Mouse (Mus musculus) liver, adult 2 months (tissue): ENCODE results near the gene Ptk6. TPM values are rescaled to one million over a fixed set of nuclear protein-coding genes. Genes with fewer than 3 reads are reported as not detected.
A peak's percentile ranks its signal among the peaks of the same experiment; 100 is the strongest.

ENCODE experiments used
- DNase-seq: peaks from one replicate; pipeline ENCODE4 v3.0.0-alpha.2; 2011; ENCODE audit warnings: low read depth, low spot score; ENCODE audit errors: extremely low read depth
- H3K27ac ChIP-seq: fragments of 200-500 bp; replicated peaks from 2 replicates; pipeline ENCODE4 v1.5.1; 2012; ENCODE audit warnings: low read depth, mild to moderate bottlenecking, control low read depth, inconsistent platforms, low read length; ENCODE audit not compliant: insufficient read depth
- H3K27me3 ChIP-seq: fragments of 200-500 bp; 2 replicates; pipeline ENCODE4 v1.6.1; 2012; ENCODE audit warnings: mild to moderate bottlenecking, moderate library complexity, low read length, inconsistent platforms; ENCODE audit not compliant: control insufficient read depth, insufficient read depth
- H3K36me3 ChIP-seq: fragments of 200-500 bp; 2 replicates; pipeline ENCODE4 v1.6.1; 2012; ENCODE audit warnings: low read length, inconsistent platforms; ENCODE audit not compliant: control insufficient read depth, insufficient read depth
- H3K4me1 ChIP-seq: fragments of 200-500 bp; 2 replicates; pipeline ENCODE4 v1.6.1; 2011; ENCODE audit warnings: low read length; ENCODE audit not compliant: control insufficient read depth, insufficient read depth
- H3K4me3 ChIP-seq: fragments of 200-500 bp; 2 replicates; pipeline ENCODE4 v1.5.1; 2011; ENCODE audit warnings: low read depth, mild to moderate bottlenecking, control low read depth, low read length, moderate library complexity; ENCODE audit not compliant: insufficient read depth
- H3K79me2 ChIP-seq: fragments of 200-500 bp; 2 replicates; pipeline ENCODE4 v1.6.1; 2012; ENCODE audit warnings: inconsistent platforms, mild to moderate bottlenecking, low read length, moderate library complexity; ENCODE audit not compliant: control insufficient read depth, insufficient read depth
- H3K9ac ChIP-seq: fragments of 200-500 bp; 2 replicates; pipeline ENCODE4 v1.6.1; 2012; ENCODE audit warnings: low read depth, mild to moderate bottlenecking, control low read depth, inconsistent platforms, low read length
- CTCF ChIP-seq: fragments of 200-500 bp; IDR thresholded peaks from 2 replicates; pipeline ENCODE4 v1.5.1; 2011; ENCODE audit warnings: low read depth, low read length, control low read depth
- POLR2A ChIP-seq: fragments of 200-500 bp; IDR thresholded peaks from 2 replicates; pipeline ENCODE4 v1.6.1; 2011; ENCODE audit warnings: low read length, control low read depth; ENCODE audit not compliant: insufficient read depth; ENCODE audit errors: extremely low read depth
- WGBS: fragments of 180-500 bp; shearing (Covaris S2); methylation state at CpG from one replicate; pipeline ENCODE4 v1.1.7; 2018; 5-methylcytosine and 5-hydroxymethylcytosine counted together
- polyA plus RNA-seq: library from polyadenylated mRNA; depleted of rRNA; stranded (reverse); fragments of >200 nt; gene quantifications from 2 replicates; pipeline ENCODE4 v1.2.3, GENCODE M21; 2012
- total RNA-seq: library from RNA; depleted of rRNA; stranded (reverse); fragments of >200 nt; gene quantifications from 2 replicates; pipeline ENCODE4 v1.2.3, GENCODE M21; 2014

Ptk6 gene
- total and polyA plus RNA-seq, 2 experiments: 0.83 to 2.5 TPM

DNA sequence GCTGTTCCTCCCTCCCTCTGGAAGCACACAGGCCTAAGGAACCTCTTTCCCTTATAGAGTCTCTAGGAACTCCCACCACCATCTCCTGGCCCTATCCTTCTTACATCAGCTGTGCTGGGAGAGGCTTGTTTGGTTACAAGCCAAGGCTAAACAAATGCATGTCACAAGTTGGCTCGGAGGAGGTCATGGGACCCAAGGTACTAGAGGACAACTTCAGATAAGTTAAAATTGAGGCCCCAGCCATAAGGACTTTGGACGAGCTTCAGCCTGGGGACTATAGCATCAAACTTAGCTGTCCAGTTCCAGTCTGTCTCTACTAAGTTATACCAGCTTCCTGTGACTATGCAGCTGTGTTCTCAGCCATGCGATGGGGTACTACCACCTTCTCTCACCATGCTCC is 24.5 kb upstream of the Ptk6 start:
- Histone ChIP-seq H3K79me2 (no peaks in the 10 kb centered on the region), H3K36me3 (peaks cover 47% of the 10 kb centered on the region), H3K4me3 (no peak overlapping the region), H3K4me1 (peaks cover 6% of the 10 kb centered on the region), H3K27me3 (no peaks in the 10 kb centered on the region), H3K9ac (no peak overlapping the region), H3K27ac (no peak overlapping the region)
- DNase-seq: no peak
- TF ChIP-seq CTCF: no peak
- TF ChIP-seq POLR2A: no peak
- 72% methylated on average over 3 of the region's 3 CpGs for WGBS

DNA sequence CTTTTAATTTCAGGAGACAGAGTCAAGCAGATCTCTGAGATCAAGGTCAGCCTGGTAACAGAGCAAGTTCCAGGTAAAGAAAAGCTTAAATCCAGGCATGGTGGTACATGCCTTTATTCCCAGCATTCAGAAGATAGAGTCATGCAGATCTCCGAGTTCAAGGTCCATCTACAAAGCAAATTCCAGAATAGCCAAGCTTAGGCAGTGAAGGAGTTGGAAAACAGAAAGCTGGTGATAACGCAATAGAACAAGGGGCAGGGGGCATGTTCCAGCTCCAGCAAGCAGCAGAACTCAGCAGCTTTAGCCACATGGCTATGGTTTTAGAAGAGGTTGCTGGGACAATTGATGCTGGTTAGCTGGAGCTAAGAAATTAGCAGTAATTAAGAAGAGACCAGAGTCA is 22.4 kb upstream of the Ptk6 start:
- peaks cover 6% of the 10 kb centered on the region for H3K4me1 ChIP-seq
- peak; percentile 82 for DNase-seq
- H3K36me3 ChIP-seq: peaks cover 36% of the 10 kb centered on the region
- H3K4me3 ChIP-seq: no peak overlapping the region
- no peak overlapping the region for H3K9ac ChIP-seq
- WGBS: 33% methylated on average over 2 of the region's 2 CpGs
- H3K27ac ChIP-seq: no peak overlapping the region
- no peaks in the 10 kb centered on the region for H3K27me3 ChIP-seq
- H3K79me2 ChIP-seq: no peaks in the 10 kb centered on the region
- no peak for TF ChIP-seq CTCF
- TF ChIP-seq POLR2A: no peak

DNA sequence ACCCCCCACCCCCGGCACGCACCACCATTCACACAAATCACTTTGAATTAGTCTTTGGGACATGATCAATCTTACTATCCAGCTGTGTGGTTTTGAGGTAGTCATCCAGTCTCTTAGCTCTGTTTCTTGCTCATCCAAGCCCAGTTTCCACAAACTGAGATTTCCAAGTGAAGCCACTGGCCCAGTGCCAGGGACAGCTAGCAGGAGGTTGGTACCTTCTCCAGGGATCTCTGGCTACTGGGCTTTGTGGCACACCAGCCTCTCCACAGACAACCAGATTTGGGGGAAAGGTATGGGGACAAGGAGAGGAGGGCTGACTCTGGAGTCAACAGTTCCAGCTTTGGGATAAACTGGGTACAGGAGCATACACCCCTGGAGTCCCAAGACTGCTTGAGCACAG is 17.8 kb upstream of the Ptk6 start:
- TF ChIP-seq CTCF: no peak
- TF ChIP-seq POLR2A: no peak
- H3K27me3 ChIP-seq: no peaks in the 10 kb centered on the region
- DNase-seq: no peak
- H3K9ac ChIP-seq: no peak overlapping the region
- peaks cover 3% of the 10 kb centered on the region for H3K4me1 ChIP-seq
- H3K36me3 ChIP-seq: no peaks in the 10 kb centered on the region
- 37% methylated on average over 2 of the region's 2 CpGs for WGBS
- H3K79me2 ChIP-seq: no peaks in the 10 kb centered on the region
- no peak overlapping the region for H3K27ac ChIP-seq
- H3K4me3 ChIP-seq: no peak overlapping the region

DNA sequence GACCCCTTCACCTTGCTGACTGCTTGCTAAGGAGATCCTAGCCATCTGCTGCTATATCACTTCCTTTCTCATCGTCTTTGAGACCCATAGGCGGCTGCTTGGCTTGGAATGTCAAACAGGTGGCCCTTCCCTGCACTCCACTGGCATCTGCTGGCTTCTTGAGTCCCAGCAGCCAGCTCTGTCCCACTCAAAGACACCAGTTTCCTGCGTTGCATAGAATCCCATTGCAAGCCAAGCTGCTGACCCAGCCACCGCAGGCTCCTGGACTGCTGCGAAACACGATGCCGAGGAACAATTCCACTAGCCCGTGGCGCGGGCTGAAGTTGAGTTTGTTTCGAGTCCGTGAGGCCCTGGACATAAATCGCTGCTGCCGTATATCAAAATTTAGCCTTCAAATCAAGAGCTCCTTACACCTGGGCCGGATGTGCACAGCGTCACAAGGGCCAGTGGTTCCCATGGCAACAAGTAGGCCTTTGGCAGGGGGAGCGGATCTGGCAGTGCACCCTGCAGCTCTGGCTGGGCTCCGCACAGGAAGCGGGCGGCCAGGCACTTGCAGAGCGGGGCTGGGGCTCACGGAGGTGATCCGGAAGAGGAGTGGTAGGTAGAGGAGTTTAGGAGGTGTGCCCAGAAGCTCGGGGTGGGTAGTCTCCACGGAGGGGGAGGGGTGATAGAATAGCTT is 17.1 kb upstream of the Ptk6 start, which contains the start of gene Fndc11:
TSS of gene Fndc11 (plus strand) at position 476 of the 679 bp plus-strand sequence.
- no peaks in the 10 kb centered on the region for H3K79me2 ChIP-seq
- no peak within 1 kb of the TSS for H3K27ac ChIP-seq
- peak; percentile 64 for DNase-seq
- no peak within 1 kb of the TSS for H3K9ac ChIP-seq
- peak within 1 kb of the TSS; percentile 0; the same call in 1 of the 2 replicates for H3K4me3 ChIP-seq
- no peaks in the 10 kb centered on the region for H3K27me3 ChIP-seq
- 15% methylated on average over 25 of the region's 25 CpGs for WGBS
- H3K4me1 ChIP-seq: peaks cover 2% of the 10 kb centered on the region; the same call in 1 of the 2 replicates
- TF ChIP-seq POLR2A (no peak), CTCF (0 out of 2 replicates have a peak, but pooled peaks have one; percentile 8)
- H3K36me3 ChIP-seq: no peaks in the 10 kb centered on the region

DNA sequence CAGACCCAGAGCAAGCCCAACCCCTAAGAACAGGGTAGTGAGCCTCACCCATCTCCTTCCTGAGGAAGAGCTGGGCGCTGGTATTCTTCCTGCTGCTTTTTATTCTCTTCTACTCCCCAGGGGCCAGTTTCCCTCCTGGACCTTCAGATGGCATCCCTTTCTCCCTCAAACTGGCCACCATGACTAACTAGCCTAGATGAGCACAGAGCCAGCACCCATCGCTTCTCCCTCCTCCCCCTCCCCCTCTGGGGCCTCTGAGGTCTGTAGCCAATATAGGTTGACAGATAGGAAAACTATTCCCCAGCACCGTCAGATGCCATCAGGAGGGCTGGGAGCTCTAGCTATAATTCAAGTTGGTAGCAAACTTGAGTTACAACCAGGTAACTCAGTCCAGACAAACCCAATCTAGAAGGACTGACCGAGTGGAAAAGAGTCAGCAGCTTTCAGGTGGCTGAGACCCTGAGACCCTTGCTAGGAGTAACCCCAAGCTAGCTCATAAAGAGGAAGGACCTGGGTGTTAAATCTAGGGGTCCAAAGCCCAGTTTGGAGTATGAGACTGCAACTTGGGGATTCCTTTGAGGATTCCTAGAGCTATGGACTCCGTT is 16.4 kb upstream of the Ptk6 start:
- H3K36me3 ChIP-seq: no peaks in the 10 kb centered on the region
- no peak overlapping the region for H3K4me3 ChIP-seq
- peaks cover 2% of the 10 kb centered on the region; the same call in 1 of the 2 replicates for H3K4me1 ChIP-seq
- H3K27me3 ChIP-seq: no peaks in the 10 kb centered on the region
- no peak overlapping the region for H3K9ac ChIP-seq
- no peak overlapping the region for H3K27ac ChIP-seq
- DNase-seq: no peak
- no peaks in the 10 kb centered on the region for H3K79me2 ChIP-seq
- WGBS: 87% methylated on average over 5 of the region's 5 CpGs
- TF ChIP-seq POLR2A (no peak), CTCF (no peak)

DNA sequence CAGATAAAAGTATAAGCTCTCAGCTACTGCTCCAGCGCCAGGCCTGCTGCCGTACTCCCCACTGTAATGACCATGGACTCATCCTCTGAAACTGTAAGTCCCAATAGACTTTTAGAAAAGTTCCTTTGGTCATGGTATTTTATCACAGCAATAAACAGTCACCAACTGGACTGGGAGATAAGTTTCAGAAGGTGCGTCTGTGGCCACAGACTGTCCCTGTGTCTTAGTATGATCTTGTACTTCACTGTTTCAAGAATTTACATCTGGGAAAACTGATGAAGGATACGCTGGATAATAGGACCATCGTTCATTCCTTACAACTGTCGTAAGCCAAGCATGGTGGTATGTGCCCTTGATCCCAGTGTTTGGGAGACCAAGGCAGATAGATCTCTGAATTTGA is 13.4 kb upstream of the Ptk6 start:
- no peak overlapping the region for H3K9ac ChIP-seq
- no peak overlapping the region for H3K27ac ChIP-seq
- no peak overlapping the region for H3K4me3 ChIP-seq
- WGBS: 94% methylated on average over 6 of the region's 6 CpGs
- peaks cover 6% of the 10 kb centered on the region for H3K4me1 ChIP-seq
- no peak for DNase-seq
- no peaks in the 10 kb centered on the region for H3K36me3 ChIP-seq
- H3K79me2 ChIP-seq: no peaks in the 10 kb centered on the region
- TF ChIP-seq CTCF (no peak), POLR2A (no peak)
- no peaks in the 10 kb centered on the region for H3K27me3 ChIP-seq
